Mouse (Mus musculus): ENCODE measurements around the gene Atp13a5. TPM values are rescaled to one million over a fixed set of nuclear protein-coding genes. Genes with fewer than 3 reads are reported as not detected.

Gene Atp13a5
- not detected in 2 replicates for polyA plus RNA-seq (2015; fragmentation: Nextera tagmentation; extraction: Ambion mirVana)

DNA sequence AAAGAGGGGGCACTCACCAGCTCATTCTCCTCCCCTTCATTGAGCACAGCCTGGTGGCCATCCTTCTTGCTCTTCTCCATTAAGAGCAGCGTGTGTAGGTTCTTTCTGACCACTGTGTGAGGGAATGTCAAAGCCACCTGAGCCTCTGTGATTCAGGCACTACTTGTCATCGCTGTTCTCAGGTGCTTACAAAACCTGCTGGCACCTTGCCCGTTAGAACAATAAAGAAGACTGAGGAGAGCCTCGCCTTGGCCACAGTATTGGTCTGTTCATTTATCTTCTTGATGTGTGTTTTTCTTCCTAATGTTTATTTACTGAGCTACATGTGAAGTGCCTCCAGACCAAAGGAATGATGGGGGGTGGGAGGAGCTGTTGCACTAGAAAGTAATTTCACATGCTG, at the start of gene Atp13a5:
Gene Atp13a5, minus strand, starts transcription at position 275 of the 400 bp plus-strand sequence.
- no peak for DNase-seq (ENCODE audit: low spot score)

DNA sequence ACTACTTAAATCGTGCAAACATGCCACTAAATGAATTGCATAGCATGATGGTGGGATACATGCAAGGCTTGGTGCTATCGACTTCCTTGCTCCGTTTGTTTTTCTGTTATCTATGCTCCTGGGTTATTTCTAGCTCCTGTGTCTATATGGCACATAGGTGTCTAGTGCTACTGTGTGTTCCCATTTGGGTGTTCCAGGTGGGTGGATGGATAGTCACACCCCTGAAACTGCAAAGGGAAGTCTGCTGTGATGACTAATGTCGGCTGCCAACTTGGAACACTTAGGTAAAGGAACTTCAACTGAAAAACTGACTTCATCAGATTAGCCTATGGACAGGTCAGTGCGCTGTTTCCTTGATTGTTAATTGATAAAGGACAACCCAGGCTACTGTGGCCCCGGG, 36.3 kb upstream of the Atp13a5 start:
- DNase-seq (ENCODE audit: low spot score), result no peak

DNA sequence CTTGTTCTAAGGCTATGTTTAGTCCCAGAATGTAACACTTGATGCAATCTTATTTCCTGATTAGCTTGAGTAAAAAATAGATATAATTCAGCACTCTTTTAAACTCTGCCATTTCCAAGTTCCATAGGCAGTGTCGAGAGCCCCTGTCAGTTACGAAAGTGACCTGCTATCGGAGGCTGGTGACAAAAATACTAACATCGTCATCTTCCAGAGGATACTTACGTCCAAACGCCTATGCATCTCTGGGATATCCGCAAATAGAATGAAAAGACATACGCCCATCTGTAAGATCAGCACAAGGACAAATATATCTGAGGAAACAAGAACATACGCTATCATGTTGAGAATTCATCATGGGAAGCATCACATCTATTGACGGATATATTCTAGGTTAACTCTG, 28.8 kb upstream of the Atp13a5 start:
- DNase-seq (ENCODE audit: low spot score), result no peak

DNA sequence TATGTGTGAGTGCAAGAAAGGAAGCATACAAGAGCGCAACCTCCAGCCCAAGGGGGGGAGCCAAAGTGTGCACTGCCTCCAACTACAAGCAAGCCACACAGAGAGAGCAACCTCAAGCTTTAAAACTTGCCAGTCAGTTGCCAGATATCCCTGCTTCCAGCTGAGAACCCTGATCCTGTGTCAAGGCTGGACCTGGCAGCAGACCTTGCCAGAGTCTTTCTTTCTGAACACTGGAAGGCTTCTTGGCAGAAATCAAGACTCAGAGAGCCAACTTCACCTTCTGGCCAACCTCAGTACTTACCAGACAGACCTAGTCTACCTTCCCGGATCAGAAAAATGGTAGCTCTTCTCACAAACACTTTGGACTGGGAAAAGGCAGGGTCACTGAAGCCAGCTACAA, 20.5 kb upstream of the Atp13a5 start:
- DNase-seq (ENCODE audit: low spot score), result no peak

DNA sequence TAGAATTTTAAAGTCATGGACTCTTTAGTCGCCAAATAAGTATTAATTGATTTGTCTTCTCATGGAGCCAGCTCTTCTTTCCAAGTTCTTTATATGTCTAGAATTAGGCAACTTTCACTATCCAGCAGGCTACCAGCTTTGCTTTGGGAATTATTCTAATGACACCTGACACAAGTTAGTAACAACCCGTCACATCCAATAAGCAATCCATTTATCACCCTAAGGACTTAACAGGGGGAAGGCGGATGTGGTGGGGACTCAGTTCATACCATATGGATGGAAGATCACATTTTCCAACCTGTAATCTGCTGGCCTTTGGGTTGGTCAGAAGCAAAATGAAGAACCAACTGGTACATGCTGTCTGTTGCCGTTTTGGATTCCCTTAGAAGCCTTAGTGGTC, 6.2 kb upstream of the Atp13a5 start:
- DNase-seq (ENCODE audit: low spot score), result no peak

DNA sequence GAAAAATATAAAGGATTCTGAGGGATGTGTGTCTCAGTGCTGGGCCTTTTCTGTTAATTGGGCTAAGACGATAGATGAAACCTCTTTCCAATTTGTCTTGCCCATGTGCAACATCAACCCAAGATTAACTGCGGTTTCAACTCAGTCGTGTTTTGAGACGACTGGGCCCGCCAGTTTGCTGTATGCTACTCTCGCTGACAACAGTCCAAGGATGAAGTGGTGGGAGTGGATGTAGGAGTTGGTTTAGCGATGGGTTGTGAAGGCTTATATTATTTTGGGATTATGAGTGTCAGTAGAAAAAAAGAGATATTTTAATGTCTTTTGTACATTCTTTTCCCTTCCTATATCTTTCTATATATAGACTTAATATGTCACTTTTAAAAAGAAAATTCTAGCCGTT, 3.9 kb downstream of the Atp13a5 start:
- DNase-seq (ENCODE audit: low spot score), result no peak

DNA sequence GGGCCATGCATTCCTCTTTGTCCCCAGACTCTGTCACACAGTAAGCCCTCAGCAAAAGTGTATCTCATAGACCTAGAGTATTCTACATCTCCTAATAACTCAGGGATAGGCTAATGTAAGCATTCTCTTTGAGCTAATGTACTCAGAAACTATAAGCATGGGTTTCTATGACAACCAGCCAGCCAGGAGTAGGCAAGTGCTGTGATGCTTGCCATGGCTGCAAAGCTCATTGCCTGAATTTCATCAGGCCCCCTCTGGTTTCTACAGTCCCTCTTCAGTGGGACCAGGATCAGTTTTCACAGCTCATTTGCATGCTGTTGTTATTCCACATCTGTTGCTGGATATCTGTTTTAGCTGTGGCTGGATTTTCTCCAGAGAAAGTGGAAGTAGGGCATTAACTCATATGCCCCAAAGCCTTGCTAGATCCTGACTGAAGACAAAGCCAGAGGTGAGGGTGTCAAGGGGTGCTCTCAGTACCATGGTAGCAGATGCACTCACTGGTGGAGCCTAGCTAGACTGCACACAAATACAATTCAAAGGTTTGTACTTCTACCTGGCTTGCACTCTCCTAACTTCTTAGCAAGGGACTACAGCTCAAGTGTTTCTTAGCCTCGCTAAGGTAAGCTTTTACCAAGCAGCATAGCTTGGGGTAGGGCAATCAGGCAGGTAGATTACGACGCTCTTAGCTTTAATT, 47.0 kb downstream of the Atp13a5 start:
- DNase-seq (ENCODE audit: low spot score), result no peak

DNA sequence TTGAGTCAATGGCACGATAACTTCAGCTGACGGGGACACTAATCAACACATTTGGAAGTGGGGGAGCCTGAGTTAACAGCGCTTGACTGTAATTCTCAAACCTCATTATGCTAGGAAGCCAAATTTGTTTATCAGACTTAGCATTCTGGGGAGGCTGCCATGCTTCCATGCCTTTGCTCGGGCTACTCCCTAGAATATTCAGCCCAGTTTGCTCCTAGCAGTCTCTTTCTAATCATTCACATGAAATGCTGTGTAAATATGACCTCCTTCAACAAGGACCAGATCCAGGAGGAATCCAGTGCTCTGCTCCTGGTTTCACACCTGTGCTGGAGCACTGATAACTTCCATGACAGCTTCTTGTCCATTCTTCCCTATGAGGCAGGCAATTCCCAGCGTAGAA, 47.6 kb downstream of the Atp13a5 start:
- no peak for DNase-seq (ENCODE audit: low spot score)

DNA sequence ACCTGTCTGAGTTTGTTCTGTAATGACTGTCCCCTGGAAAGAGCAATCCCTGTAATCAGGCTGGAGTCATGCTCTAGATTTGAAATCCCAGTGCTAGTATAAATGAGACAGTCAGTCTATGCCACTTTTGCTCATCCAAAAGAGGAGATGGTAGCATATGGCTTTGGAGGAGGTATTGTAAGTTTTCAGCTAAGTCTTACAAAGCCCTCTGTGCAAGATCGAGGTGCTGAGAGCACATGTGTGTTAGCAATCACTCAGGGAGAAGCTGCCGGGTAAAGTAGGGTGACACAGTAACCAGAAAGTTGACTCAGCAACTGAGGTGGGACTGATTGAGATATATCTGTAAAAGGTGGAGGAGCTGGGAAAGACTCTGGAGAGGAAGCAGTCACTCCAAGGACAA, 49.3 kb downstream of the Atp13a5 start:
- DNase-seq (ENCODE audit: low spot score), result no peak

DNA sequence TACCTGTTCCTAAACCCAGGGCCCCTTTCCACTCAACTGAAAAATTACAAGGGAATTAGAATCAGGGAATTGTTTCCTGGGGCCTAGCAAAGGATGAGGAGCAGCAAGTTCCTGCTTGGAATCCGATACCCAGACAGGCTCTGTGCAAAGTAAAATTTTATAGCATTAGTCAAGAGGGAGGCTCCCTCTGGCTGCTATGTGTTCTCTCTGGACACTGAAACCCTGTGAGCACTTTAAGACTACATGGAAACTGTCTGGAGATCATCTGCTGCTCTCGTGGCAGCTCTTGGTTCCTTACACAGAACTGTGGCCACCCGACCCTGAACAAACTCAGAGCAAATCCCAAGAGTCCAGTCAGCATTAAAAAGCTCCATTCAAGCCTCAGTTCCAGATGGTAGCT, 50.6 kb downstream of the Atp13a5 start:
- DNase-seq (ENCODE audit: low spot score), result no peak

DNA sequence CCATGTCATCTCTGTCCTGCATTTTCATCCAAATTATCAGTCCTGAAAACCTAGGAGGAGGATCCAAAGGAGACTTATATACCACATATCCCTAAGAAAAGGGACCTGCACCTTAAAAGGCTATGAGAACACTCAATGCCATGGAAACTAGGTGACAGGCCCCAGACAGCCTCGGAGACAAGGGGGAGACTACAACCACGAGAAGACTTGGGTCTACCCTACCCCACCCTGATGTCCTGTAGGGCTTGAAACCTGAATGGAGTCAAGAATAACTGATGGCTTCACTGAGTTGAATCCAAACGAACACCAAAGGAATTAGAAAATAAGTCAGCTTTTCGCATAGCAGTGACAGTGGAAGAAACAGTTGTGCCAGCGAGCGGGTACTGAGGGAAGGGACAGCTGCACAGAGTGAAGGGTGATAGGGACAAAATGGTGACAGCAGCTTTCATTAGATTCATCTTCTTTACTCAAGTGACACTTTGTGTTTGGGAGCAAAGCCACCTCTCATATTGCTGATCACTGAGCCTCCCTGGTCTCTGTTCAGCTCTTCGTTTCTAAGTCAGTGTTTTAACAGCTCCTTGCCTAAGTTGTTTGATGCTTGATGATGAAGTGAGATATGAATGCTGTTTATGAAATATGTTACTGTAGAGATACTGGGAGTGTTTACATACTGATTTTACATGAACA, 53.2 kb downstream of the Atp13a5 start:
- no peak for DNase-seq (ENCODE audit: low spot score)

DNA sequence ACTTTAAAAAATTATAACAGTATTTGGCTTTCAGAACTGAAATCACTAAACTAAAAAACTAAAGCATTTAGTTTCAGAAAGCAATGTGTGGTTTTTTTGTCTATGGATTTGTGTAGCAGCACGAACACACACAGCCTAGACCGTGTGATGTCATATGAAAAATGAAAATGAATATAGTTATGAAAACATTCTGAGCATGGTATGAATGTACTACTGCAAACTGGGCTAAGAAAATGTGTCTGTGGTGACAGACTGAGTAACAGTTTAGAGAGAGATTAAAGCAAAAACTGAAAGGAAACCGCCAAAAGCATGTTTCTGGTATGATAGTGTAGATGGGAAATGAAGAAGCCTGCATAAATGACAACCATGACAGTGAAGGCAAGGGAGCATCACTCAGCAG, 57.8 kb downstream of the Atp13a5 start:
- no peak for DNase-seq (ENCODE audit: low spot score)

DNA sequence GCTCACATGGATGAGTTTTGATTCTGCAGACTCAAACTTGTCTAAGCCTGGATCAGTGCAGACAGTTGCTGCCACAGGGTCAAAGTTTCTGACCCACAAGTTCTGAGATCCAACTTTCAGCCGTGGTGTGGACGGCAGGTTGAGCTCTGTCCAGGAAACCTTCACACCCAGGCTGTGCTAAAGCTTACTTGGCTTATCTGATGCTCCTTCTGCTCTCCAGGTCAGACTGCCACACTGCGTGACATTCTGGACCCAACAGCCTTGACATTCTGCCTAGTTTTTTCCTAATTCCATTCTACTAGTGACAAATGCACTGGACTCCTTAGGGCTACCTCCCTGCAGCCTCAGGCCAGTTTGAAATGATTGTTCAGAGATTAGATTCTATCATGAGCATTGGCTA, 63.1 kb downstream of the Atp13a5 start:
- no peak for DNase-seq (ENCODE audit: low spot score)

DNA sequence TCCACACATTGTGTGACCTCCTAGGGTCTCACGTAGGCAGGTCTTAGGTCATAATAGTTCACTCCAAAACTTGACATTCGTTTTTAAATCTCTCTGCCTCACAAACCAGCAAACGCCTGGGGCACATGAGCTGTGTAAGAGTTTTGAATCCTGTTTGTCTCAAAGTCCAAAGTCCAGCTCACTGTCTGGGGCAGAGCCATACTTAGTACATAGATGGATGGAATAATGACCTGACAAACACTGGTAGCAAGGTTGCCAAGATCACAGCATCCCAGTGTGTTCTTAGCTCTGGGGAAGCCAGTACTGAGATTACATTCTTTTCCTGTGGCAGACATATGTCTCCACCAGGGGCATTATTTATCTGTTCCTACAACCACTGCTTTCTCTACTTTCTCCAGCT, 63.5 kb downstream of the Atp13a5 start:
- no peak for DNase-seq (ENCODE audit: low spot score)

DNA sequence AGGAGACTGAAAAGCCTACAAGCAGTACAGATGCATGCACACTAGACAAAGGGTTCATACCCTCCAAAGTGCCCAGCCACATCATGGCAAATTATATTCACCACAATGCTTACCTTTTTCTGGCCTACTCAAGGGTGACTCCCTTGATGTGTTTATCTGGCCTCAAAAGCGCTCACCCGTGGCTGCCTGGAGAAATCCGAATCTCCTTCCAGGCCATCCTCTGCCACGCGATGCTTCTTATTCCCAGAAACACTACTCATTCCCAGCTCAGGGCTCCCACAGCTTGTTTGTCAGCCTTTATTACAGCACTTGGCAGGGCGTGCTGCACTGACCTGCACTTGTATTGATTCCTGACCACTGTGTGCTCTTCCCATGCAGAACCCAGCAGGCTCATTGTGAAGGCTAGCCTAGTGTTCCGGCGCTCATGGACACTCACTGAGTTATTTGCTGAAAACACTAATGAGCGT, 80.9 kb downstream of the Atp13a5 start:
- no peak for DNase-seq (ENCODE audit: low spot score)

DNA sequence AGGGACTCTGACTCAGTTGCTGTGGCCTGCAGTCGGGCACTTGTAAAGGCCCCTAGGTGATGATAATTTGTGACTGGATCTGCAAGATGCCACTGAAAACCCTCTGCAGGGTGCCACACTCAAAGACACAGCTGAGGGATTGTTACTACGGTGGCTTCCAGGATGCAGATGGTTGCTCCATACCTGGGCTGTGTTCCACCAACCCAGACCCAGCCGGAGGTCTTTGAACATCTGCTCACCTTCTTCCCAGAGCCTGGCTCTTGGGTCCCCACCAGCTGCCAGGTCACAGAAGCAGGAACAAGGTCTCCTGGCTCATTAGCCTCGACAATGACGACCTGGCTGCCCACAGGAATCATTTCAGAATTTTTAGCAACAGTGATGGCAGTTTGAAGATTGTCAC, 97.8 kb downstream of the Atp13a5 start:
- no peak for DNase-seq (ENCODE audit: low spot score)

DNA sequence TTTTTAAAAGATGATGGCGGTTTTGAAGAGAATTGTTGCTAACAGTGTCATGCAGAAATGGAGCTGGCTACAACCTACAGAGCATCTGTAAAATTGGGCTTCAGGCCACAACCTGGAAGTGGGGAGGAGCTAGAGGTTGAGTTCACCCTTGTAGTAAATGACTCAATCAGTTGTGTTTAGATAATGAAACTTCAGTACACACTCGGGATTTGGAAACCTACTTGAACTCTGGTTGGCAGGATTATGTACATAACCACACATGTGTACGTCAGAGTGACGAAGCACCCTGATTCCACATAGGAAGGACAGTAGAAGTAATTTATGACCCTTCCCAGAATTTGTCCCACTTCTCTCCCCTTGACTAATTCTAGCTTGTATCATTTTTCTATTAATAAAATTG, 124.2 kb downstream of the Atp13a5 start:
- no peak for DNase-seq (ENCODE audit: low spot score)

DNA sequence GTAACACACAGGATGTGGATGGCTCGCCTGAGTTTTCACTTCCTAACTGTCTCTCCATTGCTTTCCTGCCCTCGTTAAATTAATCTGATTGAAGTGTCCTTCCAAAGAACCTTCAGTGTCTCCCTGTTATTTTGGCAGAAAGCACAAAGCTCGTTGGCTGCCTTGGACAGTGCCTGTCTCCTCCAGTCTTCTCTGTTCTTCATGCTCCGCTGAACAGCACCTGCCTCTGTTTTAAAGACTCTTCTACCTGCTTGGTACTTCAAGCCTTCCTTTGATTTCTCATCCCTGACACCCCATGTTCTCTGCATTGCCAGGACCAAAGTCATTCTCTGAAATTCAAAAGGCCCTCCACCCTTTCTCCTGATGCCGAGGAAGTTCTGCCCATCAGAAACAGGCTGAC, 142.6 kb downstream of the Atp13a5 start:
- no peak for DNase-seq (ENCODE audit: low spot score)

DNA sequence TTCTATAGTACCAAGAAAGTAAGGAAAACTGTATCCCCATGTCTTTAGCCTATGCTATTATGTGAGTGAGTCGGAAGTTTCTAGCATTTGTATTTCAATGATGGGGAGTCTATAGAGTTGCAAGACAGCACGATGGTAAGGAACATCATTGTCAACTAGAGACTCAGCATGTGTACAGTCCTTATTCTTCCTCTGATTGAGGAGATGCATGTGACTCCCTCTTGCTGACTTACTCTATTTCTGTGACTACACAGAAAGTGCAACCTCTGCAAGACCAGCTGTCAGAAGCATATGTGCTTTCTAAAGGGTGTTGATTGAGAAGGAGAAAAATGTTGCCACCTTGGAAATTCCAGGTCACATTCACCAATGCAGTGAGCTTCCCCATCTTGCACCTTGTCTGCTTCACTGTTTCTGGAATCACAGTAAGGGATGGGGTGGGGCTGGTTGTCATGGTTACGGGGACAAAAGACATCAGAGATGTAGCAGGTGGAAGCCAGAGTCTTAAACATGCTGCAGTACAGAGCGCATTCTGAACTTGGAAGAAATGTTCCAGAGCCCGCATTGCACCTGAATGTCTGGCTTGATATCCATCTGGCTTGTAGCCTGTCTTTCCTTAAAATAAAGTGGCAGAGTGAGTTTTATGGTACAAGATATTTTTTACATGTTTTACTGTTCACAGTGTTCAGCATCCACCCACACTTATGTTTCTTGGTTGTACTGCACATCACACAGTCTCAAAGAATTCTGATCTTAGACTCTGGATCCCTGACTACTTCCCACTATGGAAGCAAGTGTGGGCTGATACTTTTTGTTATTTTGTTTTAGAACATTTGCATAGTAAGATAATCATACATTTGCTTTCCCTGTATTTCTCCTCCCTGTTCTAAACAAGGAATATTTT, 161.9 kb downstream of the Atp13a5 start:
- no peak for DNase-seq (ENCODE audit: low spot score)

DNA sequence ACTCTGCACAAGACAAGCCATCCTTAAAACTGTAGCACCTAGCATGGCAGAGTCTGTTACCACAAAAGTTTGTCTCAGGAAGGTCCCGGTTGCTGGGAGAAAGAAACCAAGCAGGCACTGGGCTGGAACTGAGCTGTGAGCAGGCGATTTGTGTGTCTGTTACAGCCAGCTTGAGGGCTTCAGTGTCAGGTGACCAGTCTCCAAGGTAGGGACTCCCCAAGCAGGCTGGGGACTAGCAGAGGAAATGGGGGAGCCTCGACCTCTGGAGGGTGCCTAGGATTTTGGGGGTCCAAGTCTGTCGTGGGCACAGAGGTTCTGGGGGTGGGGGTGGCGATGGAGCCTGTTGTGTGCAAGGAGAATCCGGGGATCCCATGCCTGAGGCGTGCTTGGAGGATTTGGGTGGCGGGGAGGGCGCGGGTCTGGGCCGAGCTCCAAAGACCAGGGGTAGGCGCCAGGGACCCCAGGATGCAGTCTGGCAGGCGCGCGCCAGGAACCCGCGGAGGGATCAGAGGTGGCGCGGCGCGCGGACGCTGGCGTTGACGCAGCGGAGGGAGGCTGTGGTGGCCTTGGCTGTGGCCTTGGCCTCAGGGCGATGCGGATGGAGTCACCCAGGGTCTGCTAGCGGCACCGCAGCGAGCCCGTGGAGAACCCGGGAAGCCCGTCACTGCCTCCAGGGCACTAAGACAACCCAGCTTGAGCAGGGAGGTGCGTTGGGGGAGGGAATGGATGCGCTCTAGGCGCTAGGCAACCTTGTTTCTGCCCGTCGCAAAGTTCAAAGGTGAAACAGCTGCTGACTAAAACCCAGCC, 168.7 kb downstream of the Atp13a5 start, which contains the start of gene Hrasls:
Gene Hrasls, plus strand, starts transcription at position 91 of the 807 bp plus-strand sequence.
- no peak for DNase-seq (ENCODE audit: low spot score)

DNA sequence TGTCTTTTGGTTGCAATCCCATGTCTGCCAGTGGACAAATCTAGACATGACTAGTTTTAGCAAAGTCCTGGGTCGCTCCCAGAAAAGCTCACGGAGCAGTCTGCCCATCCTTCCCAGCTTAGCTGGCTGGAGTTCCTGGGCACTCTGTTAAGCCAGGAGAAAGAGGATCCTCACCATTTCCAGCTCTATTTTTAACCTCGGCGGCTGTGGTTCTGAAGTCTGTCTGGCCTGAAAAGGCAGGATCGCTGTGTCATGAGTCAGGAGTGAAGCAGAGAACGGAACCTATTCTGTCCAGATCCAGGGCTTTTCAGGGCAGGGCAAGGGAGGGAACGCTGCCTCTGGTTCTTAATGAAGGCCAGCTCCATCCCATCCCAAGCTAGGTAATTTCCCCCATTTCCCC, 169.7 kb downstream of the Atp13a5 start:
- no peak for DNase-seq (ENCODE audit: low spot score)

Data from thymus, postnatal 0 days (tissue).